Mouse (Mus musculus): Measurements from ENCODE around the gene Smc3. TPM values are rescaled to one million over a fixed set of nuclear protein-coding genes. Genes with fewer than 3 reads are reported as not detected.

The Smc3 gene
- total RNA-seq, 1 experiment, result 76.0 TPM

DNA sequence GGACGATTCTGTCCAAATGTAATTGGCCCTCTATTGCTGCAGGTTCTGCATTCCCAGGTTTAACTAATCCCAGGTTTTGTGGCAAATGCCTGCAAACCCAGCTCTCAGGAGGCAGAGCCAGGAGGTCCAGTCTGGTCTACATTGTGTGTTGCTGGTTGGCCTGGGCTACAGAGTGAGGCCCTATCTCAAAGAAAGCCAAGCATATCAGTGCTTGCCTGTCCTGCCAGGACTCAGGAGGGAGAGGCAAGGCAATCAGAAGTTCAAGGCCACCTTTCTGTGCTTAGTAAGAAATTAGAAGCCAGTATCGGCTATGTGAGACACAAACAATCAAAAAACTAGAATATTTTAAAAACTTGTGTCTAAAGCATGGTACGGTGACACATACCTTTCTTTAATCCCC lies 27.0 kb upstream of the Smc3 start:
- Histone ChIP-seq H3K9me3 (ENCODE audit: control insufficient read depth, insufficient read depth, low read depth, low read length) (no peaks in the 10 kb centered on the region), H3K36me3 (ENCODE audit: control insufficient read depth, insufficient read depth, low read length, poor library complexity, severe bottlenecking) (no peaks in the 10 kb centered on the region), H3K4me1 (ENCODE audit: control insufficient read depth in 2 of 2, insufficient read depth in 2 of 2, low read length in 2 of 2, poor library complexity in 1 of 2) (peaks cover 2 to 21% of the 10 kb centered on the region in 2 experiments; a peak in 3 of 4 replicates), H3K27ac (ENCODE audit: insufficient read depth, low read depth, low read length, poor library complexity, severe bottlenecking) (no peak overlapping the region), H3K4me3 (ENCODE audit: insufficient read depth in 1 of 2, low read depth in 1 of 2, low read length in 2 of 2, poor library complexity in 1 of 2, severe bottlenecking in 1 of 2) (no peak overlapping the region), H3K9ac (ENCODE audit: insufficient read depth, low read depth, low read length, poor library complexity, severe bottlenecking) (no peak overlapping the region)
- DNase-seq (ENCODE audit: low read depth, low spot score), result no peak
- in situ Hi-C loops (cut with MboI; ENCODE audit: low sequenced_read_pairs in 2 of 2, unreplicated experiment in 2 of 2), result loop anchor here (10.0 kb wide), 2 partner anchors 168 to 178 kb away; partner anchors contain the start of gene Smndc1 (in 1 of the 2)
- TF ChIP-seq ZC3H11A (IDR thresholded peaks at IDR 0.05; ENCODE audit: borderline replicate concordance, low read depth, low read length) (no peak), HCFC1 (IDR thresholded peaks at IDR 0.05; ENCODE audit: borderline replicate concordance, insufficient read depth, low read length) (no peak), ZNF384 (IDR thresholded peaks at IDR 0.05; ENCODE audit: low read depth, low read length) (no peak)

DNA sequence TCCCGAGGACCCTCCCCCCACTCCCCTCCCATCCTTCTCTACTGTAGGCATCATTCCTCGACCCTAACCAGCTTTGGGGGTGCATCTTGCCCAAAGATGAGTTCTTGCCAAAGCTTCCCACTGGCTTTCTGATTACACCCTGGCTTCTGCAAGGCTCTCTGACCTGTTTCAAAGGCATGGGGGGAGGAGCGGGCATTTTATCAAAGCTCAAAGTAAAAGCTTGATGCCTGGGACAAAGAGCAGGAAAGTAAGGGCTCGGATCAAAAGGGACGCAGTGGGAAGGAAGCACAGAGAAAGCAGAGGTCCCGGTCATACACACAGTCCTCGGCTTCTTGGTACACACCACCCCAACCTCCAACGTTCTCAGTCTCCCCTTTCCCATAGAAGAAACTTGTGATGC lies 26.1 kb upstream of the Smc3 start:
- DNase-seq (ENCODE audit: low read depth, low spot score), result no peak
- H3K4me3 ChIP-seq (ENCODE audit: insufficient read depth in 1 of 2, low read depth in 1 of 2, low read length in 2 of 2, poor library complexity in 1 of 2, severe bottlenecking in 1 of 2), result no peak overlapping the region
- no peak overlapping the region for H3K9ac ChIP-seq (ENCODE audit: insufficient read depth, low read depth, low read length, poor library complexity, severe bottlenecking)
- H3K9me3 ChIP-seq (ENCODE audit: control insufficient read depth, insufficient read depth, low read depth, low read length), result no peaks in the 10 kb centered on the region
- H3K36me3 ChIP-seq (ENCODE audit: control insufficient read depth, insufficient read depth, low read length, poor library complexity, severe bottlenecking), result no peaks in the 10 kb centered on the region
- H3K4me1 ChIP-seq (ENCODE audit: control insufficient read depth in 2 of 2, insufficient read depth in 2 of 2, low read length in 2 of 2, poor library complexity in 1 of 2), result peaks cover 2 to 21% of the 10 kb centered on the region in 2 experiments; a peak in 3 of 4 replicates
- in situ Hi-C loops (cut with MboI; ENCODE audit: low sequenced_read_pairs in 2 of 2, unreplicated experiment in 2 of 2), result loop anchor here (10.0 kb wide), 2 partner anchors 169 to 179 kb away; partner anchors contain the start of gene Smndc1 (in 1 of the 2)
- TF ChIP-seq ZC3H11A (IDR thresholded peaks at IDR 0.05; ENCODE audit: borderline replicate concordance, low read depth, low read length) (no peak), MAFK (IDR thresholded peaks at IDR 0.05; ENCODE audit: insufficient read depth, low read depth, low read length) (no peak), ZNF384 (IDR thresholded peaks at IDR 0.05; ENCODE audit: low read depth, low read length) (no peak), CHD2 (IDR thresholded peaks at IDR 0.05; ENCODE audit: low read depth, low read length) (no peak)
- no peak overlapping the region; the same call in 1 of the 2 replicates for H3K27ac ChIP-seq (ENCODE audit: insufficient read depth, low read depth, low read length, poor library complexity, severe bottlenecking)

DNA sequence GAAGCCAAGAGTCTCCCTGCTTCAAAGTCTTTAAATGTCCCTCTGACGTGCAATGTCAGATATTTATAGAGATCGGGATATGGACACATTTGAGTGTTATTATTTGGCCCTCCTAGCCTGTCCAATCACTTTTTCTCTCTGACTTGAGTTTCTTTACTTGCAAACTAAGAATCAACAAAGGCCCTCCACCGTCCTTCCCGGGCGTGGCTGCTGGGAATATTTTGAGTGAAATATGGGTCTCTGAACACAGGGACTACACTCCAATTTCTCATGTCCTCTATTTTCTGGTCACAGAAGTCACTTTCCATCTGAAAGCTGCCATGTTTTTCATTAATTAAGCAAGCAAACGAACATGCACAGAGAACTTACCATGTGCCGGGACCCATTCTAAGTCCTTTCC lies 25.7 kb upstream of the Smc3 start:
- Histone ChIP-seq H3K27ac (ENCODE audit: insufficient read depth, low read depth, low read length, poor library complexity, severe bottlenecking) (no peak overlapping the region), H3K9ac (ENCODE audit: insufficient read depth, low read depth, low read length, poor library complexity, severe bottlenecking) (no peak overlapping the region), H3K4me3 (ENCODE audit: insufficient read depth in 1 of 2, low read depth in 1 of 2, low read length in 2 of 2, poor library complexity in 1 of 2, severe bottlenecking in 1 of 2) (no peak overlapping the region), H3K36me3 (ENCODE audit: control insufficient read depth, insufficient read depth, low read length, poor library complexity, severe bottlenecking) (no peaks in the 10 kb centered on the region), H3K4me1 (ENCODE audit: control insufficient read depth in 2 of 2, insufficient read depth in 2 of 2, low read length in 2 of 2, poor library complexity in 1 of 2) (peaks cover 2 to 21% of the 10 kb centered on the region in 2 experiments; a peak in 3 of 4 replicates), H3K9me3 (ENCODE audit: control insufficient read depth, insufficient read depth, low read depth, low read length) (no peaks in the 10 kb centered on the region)
- no peak for DNase-seq (ENCODE audit: low read depth, low spot score)
- in situ Hi-C loops (cut with MboI; ENCODE audit: low sequenced_read_pairs in 2 of 2, unreplicated experiment in 2 of 2), result loop anchor here (10.0 kb wide), 2 partner anchors 170 to 180 kb away; partner anchors contain the start of gene Smndc1 (in 1 of the 2)
- TF ChIP-seq MAFK (IDR thresholded peaks at IDR 0.05; ENCODE audit: insufficient read depth, low read depth, low read length) (no peak), ZNF384 (IDR thresholded peaks at IDR 0.05; ENCODE audit: low read depth, low read length) (no peak), CHD2 (IDR thresholded peaks at IDR 0.05; ENCODE audit: low read depth, low read length) (no peak), HCFC1 (IDR thresholded peaks at IDR 0.05; ENCODE audit: borderline replicate concordance, insufficient read depth, low read length) (no peak), ZC3H11A (IDR thresholded peaks at IDR 0.05; ENCODE audit: borderline replicate concordance, low read depth, low read length) (no peak)

DNA sequence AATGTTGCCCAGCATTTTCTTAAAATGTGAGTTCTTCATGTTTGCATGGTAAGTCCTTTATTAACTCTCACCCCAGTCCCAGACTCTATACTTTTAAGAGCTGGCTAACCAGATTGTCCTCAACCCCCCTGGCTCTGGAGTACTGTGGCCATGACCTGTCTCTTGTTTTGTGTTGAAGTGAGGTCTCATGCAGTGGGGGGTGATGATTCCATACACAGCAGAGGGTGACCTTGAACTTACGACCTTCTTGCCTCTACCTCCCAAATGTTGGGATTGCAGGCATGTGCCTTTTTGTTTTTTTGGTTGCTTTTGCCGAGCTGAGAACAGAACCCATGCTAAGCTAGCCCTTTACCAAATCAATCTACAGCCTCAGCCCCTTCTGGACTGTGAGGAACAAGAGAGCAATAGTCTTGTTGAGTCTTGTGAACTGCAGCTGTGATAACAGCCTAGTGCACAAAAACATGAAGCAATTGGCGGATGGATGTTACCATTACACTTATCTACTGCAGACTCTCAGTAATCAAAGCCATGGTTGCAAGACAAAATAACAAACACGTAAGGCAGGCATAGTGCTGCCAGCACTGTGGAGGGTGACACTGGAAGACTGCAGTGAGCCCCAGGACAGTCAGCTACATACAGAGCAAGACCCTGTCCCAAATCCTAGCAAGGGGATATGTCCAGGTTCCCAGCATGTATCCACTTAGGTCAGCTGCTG lies 24.7 kb upstream of the Smc3 start:
- in situ Hi-C loops (cut with MboI; ENCODE audit: low sequenced_read_pairs in 2 of 2, unreplicated experiment in 2 of 2), result loop anchor here (10.0 kb wide), 2 partner anchors 171 to 181 kb away; partner anchors contain the start of gene Smndc1 (in 1 of the 2)
- peaks cover 2 to 21% of the 10 kb centered on the region in 2 experiments; a peak in 3 of 4 replicates for H3K4me1 ChIP-seq (ENCODE audit: control insufficient read depth in 2 of 2, insufficient read depth in 2 of 2, low read length in 2 of 2, poor library complexity in 1 of 2)
- H3K27ac ChIP-seq (ENCODE audit: insufficient read depth, low read depth, low read length, poor library complexity, severe bottlenecking), result no peak overlapping the region
- no peak overlapping the region for H3K4me3 ChIP-seq (ENCODE audit: insufficient read depth in 1 of 2, low read depth in 1 of 2, low read length in 2 of 2, poor library complexity in 1 of 2, severe bottlenecking in 1 of 2)
- no peak overlapping the region for H3K9ac ChIP-seq (ENCODE audit: insufficient read depth, low read depth, low read length, poor library complexity, severe bottlenecking)
- no peak for DNase-seq (ENCODE audit: low read depth, low spot score)
- H3K36me3 ChIP-seq (ENCODE audit: control insufficient read depth, insufficient read depth, low read length, poor library complexity, severe bottlenecking), result no peaks in the 10 kb centered on the region
- no peaks in the 10 kb centered on the region for H3K9me3 ChIP-seq (ENCODE audit: control insufficient read depth, insufficient read depth, low read depth, low read length)
- TF ChIP-seq ZC3H11A (IDR thresholded peaks at IDR 0.05; ENCODE audit: borderline replicate concordance, low read depth, low read length) (no peak), ZNF384 (IDR thresholded peaks at IDR 0.05; ENCODE audit: low read depth, low read length) (no peak), MAFK (IDR thresholded peaks at IDR 0.05; ENCODE audit: insufficient read depth, low read depth, low read length) (no peak), HCFC1 (IDR thresholded peaks at IDR 0.05; ENCODE audit: borderline replicate concordance, insufficient read depth, low read length) (no peak), CHD2 (IDR thresholded peaks at IDR 0.05; ENCODE audit: low read depth, low read length) (no peak)

Data from ES-E14 (cell line).